Mouse (Mus musculus) brain, embryonic 14.5 days (tissue): ENCODE measurements around the gene Gzmn. TPM values are rescaled to one million over a fixed set of nuclear protein-coding genes. Genes with fewer than 3 reads are reported as not detected.
"Not testable (repeated sequence)": the region's sequence is repeated elsewhere in the genome, so short reads cannot be mapped to it uniquely, and the experiment has no call there.

Source experiments
- DNase-seq: peaks from one replicate; pipeline ENCODE4 v3.0.0-alpha.2; 2011; ENCODE audit warnings: low read depth
- CTCF ChIP-seq: fragments of 200-500 bp; IDR thresholded peaks from 2 replicates; pipeline ENCODE4 v1.5.1; 2012; ENCODE audit warnings: inconsistent platforms, mild to moderate bottlenecking, moderate library complexity, borderline replicate concordance; ENCODE audit not compliant: insufficient read depth, insufficient read length; ENCODE audit errors: extremely low read depth
- POLR2A ChIP-seq: fragments of 200-500 bp; IDR thresholded peaks from 2 replicates; pipeline ENCODE4 v1.6.1; 2012; ENCODE audit warnings: mild to moderate bottlenecking, inconsistent platforms, borderline replicate concordance; ENCODE audit not compliant: poor library complexity, insufficient read depth, insufficient read length, severe bottlenecking; ENCODE audit errors: extremely low read depth
- polyA plus RNA-seq: library from polyadenylated mRNA; depleted of rRNA; stranded (reverse); fragments of >200 nt; gene quantifications from 2 replicates; pipeline ENCODE4 v1.2.3, GENCODE M21; 2012; rRNA removed

The Gzmn gene
- polyA plus RNA-seq, 1 experiment, result not detected

GRCm38 (mm10) chr14:56155340-56155739 lies 19.1 kb downstream of the Gzmn start:
- peak; percentile 29; the same call in 1 of the 2 replicates for TF ChIP-seq CTCF
- TF ChIP-seq POLR2A, result no peak
- DNase-seq, result no peak

GRCm38 (mm10) chr14:56133675-56134074 lies 40.7 kb downstream of the Gzmn start:
- peak; percentile 16 for DNase-seq

GRCm38 (mm10) chr14:56132508-56132907 lies 41.9 kb downstream of the Gzmn start, which contains the start of gene Gzmd:
Gzmd (minus strand) TSS chr14:56132608.
- DNase-seq, result not testable (repeated sequence)

GRCm38 (mm10) chr14:56128341-56128740 lies 46.1 kb downstream of the Gzmn start:
- no peak for DNase-seq

GRCm38 (mm10) chr14:56123516-56123915 lies 50.9 kb downstream of the Gzmn start:
- DNase-seq, result no peak
- TF ChIP-seq CTCF (no peak), POLR2A (no peak)

More at GRCm38 (mm10) chr14:56128341-56128740, 46.1 kb downstream of the Gzmn start:
- no peak for TF ChIP-seq POLR2A
- TF ChIP-seq CTCF, result peak; percentile 34; the same call in 1 of the 2 replicates

GRCm38 (mm10) chr14:56120525-56120924 lies 53.9 kb downstream of the Gzmn start, which contains the start of gene Gzme:
Gzme (minus strand) TSS chr14:56120625.
- no peak for DNase-seq
- TF ChIP-seq POLR2A (no peak), CTCF (no peak)

Other genes with a start within 250 kb of the Gzmn start
- gene Cma1, start 229.9 kb downstream of the Gzmn start, polyA plus RNA-seq, result 1.9 and 5.3 TPM in 2 replicates
- not detected in 2 replicates for gene Cma2, start 223.6 kb downstream of the Gzmn start, polyA plus RNA-seq
- 0.06 and 0.08 TPM in 2 replicates for gene Mcpt1, start 156.6 kb downstream of the Gzmn start, polyA plus RNA-seq
- gene Mcpt9, start 144.1 kb downstream of the Gzmn start, polyA plus RNA-seq, result not detected in 2 replicates
- not detected in 2 replicates for gene Mcpt2, start 132.6 kb downstream of the Gzmn start, polyA plus RNA-seq
- gene Mcpt4, start 112.3 kb downstream of the Gzmn start, polyA plus RNA-seq, result 0.18 and 0.22 TPM in 2 replicates
- 0.08 TPM in 1 of 2 replicates, not detected in the other for gene Mcpt8, start 89.3 kb downstream of the Gzmn start, polyA plus RNA-seq
- gene Ctsg, start 72.0 kb downstream of the Gzmn start, polyA plus RNA-seq, result 0.08 and 0.25 TPM in 2 replicates
- 0.10 TPM in 1 of 2 replicates, not detected in the other for gene Gzme, start 54.0 kb downstream of the Gzmn start, polyA plus RNA-seq
- gene Gzmd, start 42.0 kb downstream of the Gzmn start, polyA plus RNA-seq, result not detected in 2 replicates
- gene Gzmg, start 15.0 kb downstream of the Gzmn start, polyA plus RNA-seq, result 0.15 TPM in 1 of 2 replicates, not detected in the other
- not detected in 2 replicates for gene Gzmf, start 36.8 kb upstream of the Gzmn start, polyA plus RNA-seq
- not detected in 2 replicates for gene Gzmc, start 60.1 kb upstream of the Gzmn start, polyA plus RNA-seq
- 0.04 TPM in 1 of 2 replicates, not detected in the other for gene Gzmb, start 87.7 kb upstream of the Gzmn start, polyA plus RNA-seq
- 0.14 and 0.18 TPM in 2 replicates for gene Atp12a, start 190.5 kb upstream of the Gzmn start, polyA plus RNA-seq
- 0.41 and 0.48 TPM in 2 replicates for gene Rnf17, start 228.0 kb upstream of the Gzmn start, polyA plus RNA-seq